Mouse (Mus musculus) spleen, adult 2 months (tissue): ENCODE results near the gene Rasgrp3. TPM values are rescaled to one million over a fixed set of nuclear protein-coding genes. Genes with fewer than 3 reads are reported as not detected.
A peak's percentile ranks its signal among the peaks of the same experiment; 100 is the strongest.

ENCODE experiments used
- DNase-seq, 2 experiments: peaks; one replicate each; pipeline versions ENCODE4 v3.0.0 to v3.0.0-alpha.2; 2012 to 2021; ENCODE audit warnings: low spot score in 2 of 2, low read depth in 1 of 2
- H3K27ac ChIP-seq: fragments of 200-500 bp; 2 replicates; pipeline ENCODE4 v1.5.1; 2012; ENCODE audit warnings: low read length, inconsistent platforms; ENCODE audit not compliant: insufficient read depth
- H3K27me3 ChIP-seq: fragments of 200-500 bp; 2 replicates; pipeline ENCODE4 v1.6.1; 2012; ENCODE audit warnings: mild to moderate bottlenecking, moderate library complexity, low read length, inconsistent platforms; ENCODE audit not compliant: control insufficient read depth, insufficient read depth
- H3K36me3 ChIP-seq: fragments of 200-500 bp; 2 replicates; pipeline ENCODE4 v1.6.1; 2012; ENCODE audit warnings: mild to moderate bottlenecking, low read length, inconsistent platforms; ENCODE audit not compliant: control insufficient read depth, insufficient read depth
- H3K4me1 ChIP-seq: fragments of 200-500 bp; 2 replicates; pipeline ENCODE4 v1.6.1; 2011; ENCODE audit warnings: inconsistent platforms; ENCODE audit not compliant: control insufficient read depth, insufficient read depth, insufficient read length
- H3K4me3 ChIP-seq: fragments of 200-500 bp; 2 replicates; pipeline ENCODE4 v1.5.1; 2011; ENCODE audit warnings: mild to moderate bottlenecking, inconsistent platforms; ENCODE audit not compliant: insufficient read depth, insufficient read length; ENCODE audit errors: extremely low read depth
- CTCF ChIP-seq: fragments of 200-500 bp; IDR thresholded peaks from 2 replicates; pipeline ENCODE4 v1.5.1; 2011; ENCODE audit warnings: mild to moderate bottlenecking, inconsistent platforms; ENCODE audit not compliant: insufficient read depth, insufficient read length, insufficient replicate concordance; ENCODE audit errors: extremely low read depth
- POLR2A ChIP-seq: fragments of 200-500 bp; IDR thresholded peaks from 2 replicates; pipeline ENCODE4 v1.6.1; 2011; ENCODE audit warnings: low read depth, low read length, inconsistent platforms
- WGBS: fragments of 180-500 bp; shearing (Covaris S2); methylation state at CpG from one replicate; pipeline ENCODE4 v1.1.7; 2018; 5-methylcytosine and 5-hydroxymethylcytosine counted together
- polyA plus RNA-seq: library from polyadenylated mRNA; depleted of rRNA; stranded (reverse); fragments of >200 nt; gene quantifications from 2 replicates; pipeline ENCODE4 v1.2.3, GENCODE M21; 2012

The Rasgrp3 gene
- polyA plus RNA-seq, 1 experiment: 9.8 TPM

DNA sequence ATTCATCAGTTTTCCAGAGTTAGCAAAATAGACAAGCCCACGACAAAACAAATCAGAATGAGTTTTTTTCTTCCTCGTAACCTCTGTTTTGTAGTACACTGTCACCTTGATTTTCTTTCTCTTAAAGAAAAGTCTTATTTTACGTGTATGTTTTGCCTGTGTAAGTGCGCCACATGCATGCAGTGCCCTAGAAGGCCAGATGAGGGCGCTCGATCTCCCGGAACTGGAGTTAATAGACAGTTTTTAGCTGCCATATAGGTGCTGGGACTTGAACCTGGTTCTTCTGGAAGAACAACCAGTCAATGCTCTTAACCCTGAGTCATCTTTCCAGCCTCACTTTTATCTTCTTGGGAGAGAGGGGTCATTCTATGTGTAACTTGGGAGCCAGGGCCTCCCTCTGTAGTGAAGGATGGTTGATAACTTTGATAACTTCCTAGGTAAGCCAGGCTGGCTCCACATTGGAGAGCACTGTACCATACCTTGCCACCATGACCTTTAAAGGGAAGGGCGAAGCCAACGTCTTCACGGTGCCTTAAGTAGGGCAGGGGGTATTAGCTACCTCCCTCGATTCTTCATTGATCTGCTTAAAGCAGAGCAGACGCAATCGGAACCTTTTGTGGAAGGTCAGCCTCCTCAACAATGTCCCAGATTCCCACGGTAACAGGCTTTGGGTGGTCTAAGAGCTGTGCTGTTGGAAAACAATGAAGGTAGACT is 93.7 kb downstream of the Rasgrp3 start:
- Histone ChIP-seq H3K4me3 (no peak overlapping the region), H3K27ac (no peak overlapping the region), H3K4me1 (no peaks in the 10 kb centered on the region), H3K27me3 (no peaks in the 10 kb centered on the region), H3K36me3 (peaks cover 5% of the 10 kb centered on the region)
- no peak for TF ChIP-seq POLR2A
- no peak for TF ChIP-seq CTCF
- DNase-seq: no peak
- 96% methylated on average over 14 of the region's 14 CpGs for WGBS

- H3K4me1 ChIP-seq: no peaks in the 10 kb centered on the region
- no peak overlapping the region for H3K4me3 ChIP-seq
- WGBS: 85% methylated on average over 6 of the region's 6 CpGs
- H3K36me3 ChIP-seq: peaks cover 1% of the 10 kb centered on the region; the same call in 1 of the 2 replicates
- TF ChIP-seq CTCF (no peak), POLR2A (no peak)
- no peak for DNase-seq
- H3K27me3 ChIP-seq: no peaks in the 10 kb centered on the region
- no peak overlapping the region for H3K27ac ChIP-seq
Observed at GRCm38 (mm10) chr17:75532469-75532986, 96.8 kb downstream of the Rasgrp3 start.

- TF ChIP-seq CTCF: no peak
- no peak for TF ChIP-seq POLR2A
- no peak for DNase-seq
- Histone ChIP-seq H3K27ac (no peak overlapping the region), H3K36me3 (peaks cover 12% of the 10 kb centered on the region), H3K4me1 (no peaks in the 10 kb centered on the region), H3K27me3 (no peaks in the 10 kb centered on the region), H3K4me3 (no peak overlapping the region)
- 88% methylated on average over 12 of the region's 12 CpGs for WGBS
Observed at GRCm38 (mm10) chr17:75534314-75535020, 98.8 kb downstream of the Rasgrp3 start.

GRCm38 (mm10) chr17:75535612-75536011 is 99.9 kb downstream of the Rasgrp3 start:
- peaks cover 12% of the 10 kb centered on the region for H3K36me3 ChIP-seq
- TF ChIP-seq CTCF: no peak
- TF ChIP-seq POLR2A: no peak
- no peak overlapping the region for H3K27ac ChIP-seq
- WGBS: 92% methylated on average over 4 of the region's 4 CpGs
- no peaks in the 10 kb centered on the region for H3K27me3 ChIP-seq
- DNase-seq: no peak
- H3K4me3 ChIP-seq: no peak overlapping the region
- no peaks in the 10 kb centered on the region for H3K4me1 ChIP-seq

- Histone ChIP-seq H3K27me3 (no peaks in the 10 kb centered on the region), H3K27ac (no peak overlapping the region), H3K36me3 (peaks cover 12% of the 10 kb centered on the region), H3K4me1 (no peaks in the 10 kb centered on the region), H3K4me3 (no peak overlapping the region)
- TF ChIP-seq POLR2A: no peak
- peak; percentile 58; the same call in 1 of the 2 replicates for TF ChIP-seq CTCF
- DNase-seq: peak; percentile 47 to 49
- WGBS: 32% methylated on average over 6 of the region's 6 CpGs
Observed at GRCm38 (mm10) chr17:75536396-75537049, 100.8 kb downstream of the Rasgrp3 start.

DNA sequence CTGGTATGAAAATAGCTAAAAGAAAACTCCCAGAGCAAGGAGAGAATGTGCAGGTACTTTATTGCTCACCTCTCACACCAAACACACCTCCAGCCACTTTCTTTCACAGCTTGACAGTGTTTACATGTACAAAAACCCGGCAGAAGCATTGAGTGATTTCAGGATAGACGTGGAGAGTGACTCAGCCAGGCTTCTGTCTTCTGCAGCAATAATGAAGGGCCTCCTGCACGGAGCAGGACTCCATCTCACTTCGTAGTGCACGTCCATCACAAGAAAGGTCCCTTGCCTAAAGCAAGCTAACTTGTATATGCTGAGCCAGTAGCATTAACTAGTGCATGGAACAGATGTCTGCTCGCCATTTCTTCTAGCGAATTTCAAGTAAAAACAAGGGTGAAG is 101.4 kb downstream of the Rasgrp3 start:
- DNase-seq: no peak
- Histone ChIP-seq H3K27ac (no peak overlapping the region), H3K4me1 (no peaks in the 10 kb centered on the region), H3K4me3 (no peak overlapping the region), H3K27me3 (no peaks in the 10 kb centered on the region), H3K36me3 (peaks cover 14% of the 10 kb centered on the region)
- 89% methylated on average over 7 of the region's 7 CpGs for WGBS
- TF ChIP-seq CTCF (no peak), POLR2A (no peak)

- peaks cover 16% of the 10 kb centered on the region for H3K36me3 ChIP-seq
- TF ChIP-seq POLR2A (no peak), CTCF (no peak)
- H3K4me3 ChIP-seq: no peak overlapping the region
- no peaks in the 10 kb centered on the region for H3K27me3 ChIP-seq
- H3K4me1 ChIP-seq: no peaks in the 10 kb centered on the region
- H3K27ac ChIP-seq: no peak overlapping the region
- DNase-seq: no peak
- WGBS: 88% methylated on average over 12 of the region's 12 CpGs
Observed at GRCm38 (mm10) chr17:75538431-75538830, 102.7 kb downstream of the Rasgrp3 start.
